Mouse (Mus musculus) gastrocnemius, adult 18-20 months (tissue): ENCODE measurements around the gene Gm44579. TPM values are rescaled to one million over a fixed set of nuclear protein-coding genes. Genes with fewer than 3 reads are reported as not detected.

Experiments used
- DNase-seq: peaks from one replicate; pipeline ENCODE4 v3.0.0; 2021; ENCODE audit warnings: low spot score
- total RNA-seq, 2 experiments: library from RNA; stranded (reverse); gene quantifications; 2 replicates each; pipeline ENCODE4 v1.2.3; 2021

The Gm44579 gene
- total RNA-seq, 2 experiments from 2014 or later, result not detected

GRCm38 (mm10) chr15:98168622-98169004 lies 52.2 kb downstream of the Gm44579 start:
- no peak for DNase-seq

DNA sequence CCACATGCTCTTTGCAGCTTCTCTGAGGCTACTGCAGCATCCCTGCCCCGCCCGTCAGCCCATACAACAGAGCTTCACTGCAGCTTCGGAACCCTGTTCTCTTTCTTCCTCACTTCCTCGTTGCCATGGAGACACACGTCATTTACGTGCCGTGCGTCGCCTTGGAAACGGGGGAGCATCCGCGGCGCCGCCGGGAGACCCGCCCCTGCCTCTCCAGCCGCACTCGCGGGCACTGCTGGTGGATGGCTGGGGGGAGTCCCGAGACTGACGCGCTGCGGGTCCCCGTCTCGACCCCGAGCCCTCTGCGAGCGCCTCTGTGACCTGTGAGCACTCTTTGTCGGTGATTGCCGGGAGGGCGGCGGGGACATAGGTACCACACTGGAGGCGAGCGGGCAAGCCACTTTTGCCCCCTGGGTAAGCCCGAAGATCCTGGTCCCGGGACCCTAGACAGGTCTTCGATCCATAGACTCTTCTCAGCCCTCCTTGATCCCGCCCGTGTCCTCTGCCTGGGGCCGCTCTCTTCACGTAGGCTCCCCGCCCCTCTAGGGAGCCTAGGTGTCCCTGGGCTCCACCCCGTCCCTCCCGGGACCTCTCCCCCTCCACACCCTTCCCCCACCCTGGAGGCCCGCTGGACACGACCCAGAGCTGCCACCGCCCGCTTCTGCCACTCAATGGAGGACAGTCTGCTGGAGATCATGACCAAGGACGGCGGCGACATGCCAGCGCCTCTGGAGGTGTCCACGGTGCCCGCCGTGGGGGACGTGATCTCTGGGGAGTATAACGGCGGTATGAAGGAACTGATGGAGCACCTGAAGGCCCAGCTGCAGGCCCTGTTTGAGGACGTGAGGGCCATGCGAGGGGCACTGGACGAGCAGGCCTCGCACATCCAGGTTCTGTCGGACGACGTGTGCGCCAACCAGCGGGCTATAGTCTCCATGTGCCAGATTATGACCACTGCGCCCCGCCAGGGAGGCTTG lies 52.8 kb downstream of the Gm44579 start:
- no peak for DNase-seq

DNA sequence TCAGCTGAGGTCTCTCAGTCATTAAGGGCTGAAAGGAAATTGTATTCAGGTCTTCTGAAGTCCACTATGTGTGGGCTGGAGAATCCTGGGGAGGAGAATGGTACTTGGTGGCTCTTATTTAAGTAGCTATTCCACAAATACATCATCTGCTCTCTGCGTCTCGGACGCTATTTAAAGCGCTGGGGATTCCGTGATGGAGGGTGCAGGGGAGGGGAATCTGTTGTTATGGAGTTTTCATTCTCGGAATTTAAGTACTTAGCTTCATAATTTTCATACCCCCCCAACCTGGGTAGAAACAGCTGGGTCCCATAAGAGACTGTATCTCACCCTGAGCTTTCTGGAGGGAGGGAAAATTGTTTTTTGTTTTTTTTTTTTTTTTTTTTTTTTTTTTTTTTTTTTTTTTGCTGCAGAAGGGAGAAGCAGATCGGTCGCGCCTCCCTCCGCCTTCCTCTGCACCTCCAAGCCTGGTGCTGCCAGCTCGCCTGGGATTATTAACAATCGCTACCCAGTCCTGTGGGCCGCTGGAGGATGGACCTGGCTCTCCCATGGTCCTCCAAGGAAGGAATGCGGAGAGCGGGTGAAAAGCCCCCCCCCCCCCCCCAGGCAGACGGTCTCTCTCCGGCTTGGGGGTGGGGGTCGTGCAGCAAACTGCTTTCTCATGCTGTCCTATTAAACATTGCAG lies 53.7 kb downstream of the Gm44579 start, which contains the start of gene Ccdc184:
TSS of gene Ccdc184 (plus strand) at position 196 of the 682 bp plus-strand sequence.
- no peak for DNase-seq

GRCm38 (mm10) chr15:98165525-98165924 lies 55.3 kb downstream of the Gm44579 start, which contains the start of gene Asb8:
TSS of gene Asb8 (minus strand) at chr15:98165625.
- no peak for DNase-seq

DNA sequence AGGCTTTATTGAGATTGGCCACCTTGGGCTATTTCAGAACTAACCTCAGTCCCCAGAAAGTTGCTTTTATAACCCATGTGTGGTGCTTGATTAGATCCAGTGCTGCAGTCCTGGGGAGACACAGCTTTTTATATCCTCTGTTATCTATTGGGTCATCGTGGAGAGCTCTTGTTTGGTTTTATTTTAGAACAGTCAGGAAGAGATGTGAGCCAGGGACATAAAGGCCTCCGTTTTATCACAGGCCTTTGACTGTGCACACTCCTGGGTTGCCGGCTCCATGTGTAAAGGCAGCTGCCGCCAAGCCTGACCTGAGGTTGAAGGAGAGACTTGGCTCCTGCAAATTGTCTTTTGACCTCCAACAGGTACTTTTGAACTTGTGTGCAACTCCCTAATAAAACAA lies 58.2 kb downstream of the Gm44579 start:
- no peak for DNase-seq

GRCm38 (mm10) chr15:98161026-98161805 lies 59.6 kb downstream of the Gm44579 start:
- DNase-seq, result no peak

GRCm38 (mm10) chr15:98157253-98157652 lies 63.5 kb downstream of the Gm44579 start:
- no peak for DNase-seq

GRCm38 (mm10) chr15:98155944-98156343 lies 64.8 kb downstream of the Gm44579 start:
- no peak for DNase-seq

DNA sequence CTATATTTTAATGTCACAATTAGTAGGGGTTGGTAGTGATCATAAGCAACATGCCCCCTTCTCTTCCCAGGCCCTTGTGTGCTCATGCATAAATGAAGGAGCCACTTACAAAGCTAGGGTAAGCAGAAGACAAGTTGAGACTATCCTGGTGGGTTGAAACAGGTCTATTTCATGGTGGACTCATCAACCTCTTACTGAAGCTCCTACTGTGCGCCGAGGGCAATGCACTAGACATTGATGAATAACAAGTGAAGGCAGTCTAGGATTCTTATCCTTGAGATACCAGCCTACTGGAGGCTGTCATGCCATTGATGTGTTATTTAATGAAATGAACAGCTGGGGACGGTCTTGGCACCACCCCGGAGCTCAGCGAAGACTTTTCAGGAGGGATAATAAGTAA lies 65.5 kb downstream of the Gm44579 start:
- no peak for DNase-seq

- no peak for DNase-seq
Observed at GRCm38 (mm10) chr15:98154631-98155030, 66.1 kb downstream of the Gm44579 start.

DNA sequence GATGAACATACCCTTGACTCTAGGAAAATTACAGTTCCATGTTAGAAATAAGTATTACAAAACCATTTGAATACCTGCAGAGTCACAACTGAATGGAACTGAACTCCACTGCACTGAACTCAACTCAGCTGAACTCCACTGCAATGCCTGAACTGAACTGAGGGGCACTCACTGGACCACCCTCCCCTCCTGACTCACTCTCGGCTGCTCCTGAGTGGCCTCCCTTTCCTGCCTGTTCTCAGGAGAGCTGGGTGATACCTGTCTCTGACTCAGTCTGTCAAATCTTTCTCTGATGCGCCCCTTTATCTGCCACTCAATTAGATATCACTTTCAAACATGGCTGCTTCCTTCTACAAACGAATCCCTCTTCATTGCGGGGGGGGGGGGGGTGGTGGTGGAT lies 66.6 kb downstream of the Gm44579 start:
- no peak for DNase-seq

- DNase-seq, result no peak
Observed at GRCm38 (mm10) chr15:98153625-98154024, 67.2 kb downstream of the Gm44579 start.

- DNase-seq, result no peak
Observed at GRCm38 (mm10) chr15:98152916-98153315, 67.9 kb downstream of the Gm44579 start.

GRCm38 (mm10) chr15:98149166-98149602 lies 71.6 kb downstream of the Gm44579 start:
- peak; percentile 79 for DNase-seq

GRCm38 (mm10) chr15:98148356-98148755 lies 72.4 kb downstream of the Gm44579 start:
- no peak for DNase-seq

DNA sequence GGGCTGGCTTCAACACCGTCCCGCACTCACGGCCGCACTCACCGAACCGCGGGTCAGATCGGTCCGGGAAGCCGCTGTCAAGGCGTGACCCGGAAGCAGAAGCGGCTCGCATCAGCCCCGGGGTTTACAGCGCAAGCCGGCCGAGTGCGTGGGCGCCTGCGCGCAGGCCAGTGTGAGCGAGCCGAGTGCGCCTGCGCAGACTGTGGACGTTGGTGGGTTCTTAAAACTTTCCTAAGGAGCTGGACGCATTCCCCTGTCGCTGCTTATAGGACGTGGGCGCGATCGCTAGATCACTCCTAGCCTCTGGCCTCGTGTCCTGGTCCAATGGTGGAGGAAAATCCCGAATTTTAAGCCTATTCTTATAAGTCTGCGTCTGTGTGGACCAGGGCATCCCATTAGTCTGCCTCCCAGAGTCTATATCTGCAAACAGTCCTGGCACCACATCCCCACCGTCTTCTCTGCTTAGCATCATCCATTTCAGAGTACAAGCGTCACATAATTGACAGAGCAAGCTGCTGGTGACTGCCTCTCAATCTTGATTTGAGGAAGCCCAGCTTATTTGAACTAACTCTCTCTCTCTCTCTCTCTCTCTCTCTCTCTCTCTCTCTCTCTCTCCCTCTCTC lies 75.1 kb downstream of the Gm44579 start:
- DNase-seq, result peak; percentile 92

GRCm38 (mm10) chr15:98144861-98145507 lies 75.8 kb downstream of the Gm44579 start:
- no peak for DNase-seq

DNA sequence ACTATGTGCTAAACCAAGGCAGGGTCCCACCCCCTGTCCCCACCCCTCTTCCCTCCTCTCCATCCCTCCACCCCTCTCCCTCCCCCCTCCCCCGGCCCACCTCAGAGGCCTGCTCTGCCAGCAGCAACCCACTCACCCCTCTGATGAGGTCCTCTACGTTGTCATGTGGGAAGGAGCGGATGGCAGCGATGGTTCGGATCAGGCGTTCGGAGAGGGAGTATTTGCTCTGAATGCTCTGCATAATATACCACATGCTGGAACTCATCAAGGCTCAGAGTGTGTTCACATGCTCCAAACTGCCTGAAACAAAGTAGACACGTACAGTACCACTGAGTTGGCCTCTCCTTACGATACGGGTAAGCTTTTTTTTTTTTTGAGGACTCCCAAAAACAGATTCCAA lies 78.3 kb downstream of the Gm44579 start:
- no peak for DNase-seq

DNA sequence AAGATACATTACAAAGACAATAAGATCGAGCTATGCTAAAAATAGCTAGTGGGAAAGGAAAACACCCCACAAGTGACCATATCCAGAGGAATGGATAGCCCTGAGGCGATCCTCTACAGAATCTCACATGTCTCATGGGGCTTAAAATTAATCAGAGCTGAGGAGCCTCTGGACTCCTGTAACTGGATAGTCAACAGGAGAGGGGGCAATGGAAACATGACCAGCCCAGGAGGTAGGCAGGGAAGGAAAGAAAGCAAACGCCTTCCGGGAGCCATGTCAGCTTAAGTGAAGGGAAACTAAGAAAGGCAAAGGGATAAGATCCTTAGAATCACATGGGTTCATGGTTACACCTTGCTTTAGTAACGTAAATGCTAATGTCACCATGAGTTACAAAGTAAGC lies 80.0 kb downstream of the Gm44579 start:
- peak; percentile 56 for DNase-seq

DNA sequence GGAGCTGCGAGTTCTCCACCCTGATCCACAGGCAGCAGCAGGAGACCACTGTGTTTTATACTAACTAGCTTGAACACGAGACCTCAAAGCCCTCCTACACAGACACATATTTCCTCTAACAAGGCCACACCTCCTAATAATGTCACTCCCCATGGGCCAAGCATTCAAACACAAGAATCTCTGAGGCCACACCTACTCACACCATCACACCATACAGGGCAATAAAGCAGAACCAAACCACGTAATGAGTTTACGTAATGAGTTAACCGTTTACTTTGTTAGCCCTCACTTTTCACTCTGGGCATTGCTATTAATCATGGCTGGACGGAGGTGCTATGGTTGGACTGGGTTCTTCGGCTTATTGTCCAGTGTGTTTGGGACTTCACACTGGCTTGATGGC lies 81.0 kb downstream of the Gm44579 start:
- no peak for DNase-seq

DNA sequence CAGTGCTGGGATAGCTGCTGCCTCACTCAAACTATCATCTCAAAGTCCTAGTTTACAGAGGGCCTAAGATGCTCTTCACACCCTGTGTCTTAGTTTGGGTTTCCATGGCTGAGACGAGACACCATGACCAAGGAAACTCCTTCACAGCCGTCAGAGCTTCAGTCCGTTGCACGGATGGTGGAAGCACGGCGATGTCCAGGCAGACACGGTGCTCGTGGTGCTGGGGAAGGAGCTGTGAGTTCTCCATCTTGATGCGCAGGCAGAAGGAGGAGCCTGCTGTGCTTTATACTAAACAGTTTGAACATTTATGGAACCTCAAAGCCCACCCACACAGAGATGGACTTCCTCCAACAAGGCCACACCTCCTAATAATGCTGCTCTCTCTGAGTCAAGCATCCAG lies 83.9 kb downstream of the Gm44579 start:
- DNase-seq, result no peak
